Mouse (Mus musculus) embryo, embryonic 9.5 days (tissue): ENCODE results near the gene Cep63.

ENCODE experiments used
- DNase-seq: peaks from one replicate; pipeline ENCODE4 v3.0.0-alpha.2; 2017; ENCODE audit errors: extremely low spot score

Cep63 gene

DNA sequence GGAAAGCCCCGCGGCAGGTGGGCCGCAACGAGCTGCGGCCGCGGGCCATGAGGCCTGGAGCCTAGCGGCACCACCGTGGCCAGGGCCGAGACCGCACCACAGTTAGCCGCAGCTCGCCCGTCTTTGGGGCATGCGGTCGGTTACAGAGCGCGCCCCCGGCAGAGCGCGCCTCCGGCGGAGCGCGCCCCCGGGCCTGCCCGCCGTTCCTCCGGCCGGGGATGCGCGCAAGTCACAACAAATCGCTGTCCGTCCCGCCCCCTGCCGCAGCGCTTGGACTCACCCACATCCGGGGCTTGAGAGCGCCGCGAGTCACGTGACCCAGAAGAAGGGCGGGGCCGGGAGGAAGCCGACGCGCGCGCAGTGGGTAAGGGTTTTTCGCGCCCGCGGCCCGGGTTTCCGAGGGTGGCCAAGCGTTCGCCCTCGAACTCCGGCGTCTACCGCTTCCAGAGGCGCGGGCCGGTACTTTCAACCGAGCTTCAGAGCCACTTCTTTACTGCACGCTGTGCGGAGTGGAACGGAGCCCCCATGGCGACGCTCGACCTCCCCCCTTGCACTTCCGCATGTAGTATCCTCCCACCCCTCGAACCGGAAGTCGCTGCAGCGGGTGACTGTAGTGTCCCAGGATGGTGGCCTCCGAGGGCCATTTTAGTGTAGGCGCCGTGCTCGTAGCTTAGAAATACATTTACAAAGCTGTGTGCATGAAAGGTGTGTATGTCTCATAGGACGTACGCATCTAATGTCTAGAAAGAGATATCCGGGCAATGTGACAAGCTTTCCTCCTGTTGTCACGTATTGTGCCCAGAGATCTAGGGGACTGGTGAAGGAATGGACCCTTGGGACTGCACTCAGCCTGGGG lies at the start of gene Cep63, which contains the start of gene Anapc13:
Cep63 (minus strand) TSS at position 552 of the 856 bp plus-strand sequence.
Anapc13 (plus strand) TSS at position 314 of the 856 bp plus-strand sequence.
- DNase-seq = peak; percentile 98

DNA sequence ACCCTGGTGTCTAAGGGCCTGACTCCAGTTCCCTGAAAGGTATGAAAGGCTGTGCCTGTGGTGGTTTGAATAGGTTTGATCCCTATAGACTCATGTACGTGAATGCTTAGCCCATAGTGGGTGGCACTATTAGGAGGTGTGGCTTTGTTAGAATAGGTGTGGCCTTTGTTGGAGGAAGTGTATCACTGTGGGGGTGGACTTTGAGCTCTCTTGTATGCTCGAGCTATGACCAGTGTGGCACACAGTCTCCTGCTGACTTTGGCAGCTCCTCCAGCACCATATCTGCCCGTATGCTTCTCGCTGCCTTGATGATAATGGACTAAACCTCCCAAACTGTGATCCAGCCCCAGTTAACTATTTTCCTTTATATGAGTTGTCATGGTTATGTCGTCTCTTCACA lies 49.6 kb upstream of the Cep63 start:
- no peak for DNase-seq

DNA sequence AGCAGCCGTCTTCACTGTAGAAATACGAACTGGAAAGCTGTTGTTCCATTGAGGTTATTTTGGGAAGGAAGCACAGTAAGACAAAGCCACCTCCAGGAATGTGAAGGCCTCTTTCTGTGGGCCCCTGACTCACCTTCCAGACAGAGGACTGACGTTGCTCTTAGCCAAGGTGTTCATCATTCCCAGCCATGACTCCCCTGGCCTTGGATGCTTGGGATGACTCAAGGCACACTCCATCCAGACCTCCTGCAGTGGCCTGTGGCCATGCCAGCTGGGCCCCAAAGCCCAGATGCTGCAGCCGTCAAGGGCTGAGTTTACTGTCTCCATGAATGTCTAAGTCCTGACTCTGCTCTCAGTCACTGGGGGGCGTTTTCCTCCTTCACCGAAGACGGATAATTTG lies 47.0 kb upstream of the Cep63 start:
- no peak for DNase-seq

DNA sequence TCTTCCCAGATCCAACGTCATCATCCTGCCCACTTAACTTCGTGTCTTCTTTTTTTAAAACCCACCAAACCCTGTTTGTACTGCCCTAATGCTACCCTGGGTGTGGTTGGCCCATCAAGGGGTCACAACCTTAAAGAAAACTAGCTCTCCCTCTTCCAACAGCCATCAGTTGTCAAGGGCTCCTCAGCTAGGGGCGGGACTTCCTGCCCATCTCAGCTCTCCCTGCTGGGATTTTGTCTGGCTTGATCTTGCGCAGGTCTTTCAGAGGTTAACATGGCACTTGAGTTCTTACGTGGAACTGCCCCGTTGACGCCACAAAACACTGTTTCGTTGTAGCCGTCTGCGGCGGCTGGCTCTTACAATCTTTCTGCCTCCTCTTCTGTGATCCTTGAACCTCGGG lies 42.6 kb upstream of the Cep63 start:
- DNase-seq = no peak

DNA sequence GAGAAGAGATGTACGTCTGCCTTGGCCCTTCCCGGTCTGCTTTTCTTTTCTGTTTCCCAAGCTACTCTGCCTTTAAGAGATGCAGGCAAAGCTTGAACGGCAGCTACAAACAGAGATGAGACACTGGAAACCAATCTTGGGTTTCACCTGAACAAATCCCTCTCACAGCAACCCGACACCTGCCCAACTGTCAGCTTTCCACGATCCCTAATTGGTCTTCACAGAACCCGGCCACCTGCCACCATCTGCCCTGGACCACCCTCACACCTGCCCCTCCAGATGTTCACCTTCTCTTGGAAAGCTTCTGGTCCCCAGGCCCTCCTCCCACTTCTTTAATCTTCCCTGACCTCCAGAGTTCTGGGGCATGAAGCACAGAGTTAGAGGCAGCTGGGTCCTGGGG lies 41.8 kb upstream of the Cep63 start:
- DNase-seq = no peak

DNA sequence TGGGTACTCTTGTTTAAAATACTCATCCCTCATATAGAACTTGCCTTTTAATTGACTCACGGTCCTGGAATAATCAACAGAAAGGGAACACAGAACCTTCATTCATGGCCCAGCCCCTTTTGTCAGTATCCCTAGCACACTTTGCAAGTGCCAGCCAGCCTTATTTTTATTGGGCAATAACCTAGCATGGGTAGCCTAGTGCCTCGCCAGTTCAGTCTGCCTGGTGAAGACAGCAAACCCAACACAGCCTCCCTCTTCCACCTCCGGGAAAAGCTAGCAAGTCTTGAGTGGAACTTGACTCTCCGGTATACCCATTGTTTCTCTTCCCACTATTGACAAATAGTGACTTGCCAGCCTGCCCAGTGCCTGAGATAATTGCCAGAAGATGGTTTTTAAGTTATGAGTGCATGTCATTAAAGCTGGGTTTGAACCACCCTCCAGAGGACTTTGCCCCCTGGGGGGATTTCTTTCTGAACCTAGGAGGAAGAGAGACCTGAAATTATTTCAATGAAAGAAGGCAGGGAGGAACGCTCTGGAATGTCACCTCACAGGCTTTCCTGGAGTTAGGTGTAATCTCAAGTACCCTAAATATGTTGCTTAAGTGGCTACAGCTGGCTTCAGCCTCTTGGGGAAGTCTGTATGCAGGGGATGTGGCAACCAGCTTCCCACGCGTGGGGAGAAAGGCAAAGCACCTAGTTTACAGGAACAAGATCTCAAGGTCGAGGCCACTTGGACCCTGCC lies 30.2 kb upstream of the Cep63 start:
- DNase-seq = no peak

DNA sequence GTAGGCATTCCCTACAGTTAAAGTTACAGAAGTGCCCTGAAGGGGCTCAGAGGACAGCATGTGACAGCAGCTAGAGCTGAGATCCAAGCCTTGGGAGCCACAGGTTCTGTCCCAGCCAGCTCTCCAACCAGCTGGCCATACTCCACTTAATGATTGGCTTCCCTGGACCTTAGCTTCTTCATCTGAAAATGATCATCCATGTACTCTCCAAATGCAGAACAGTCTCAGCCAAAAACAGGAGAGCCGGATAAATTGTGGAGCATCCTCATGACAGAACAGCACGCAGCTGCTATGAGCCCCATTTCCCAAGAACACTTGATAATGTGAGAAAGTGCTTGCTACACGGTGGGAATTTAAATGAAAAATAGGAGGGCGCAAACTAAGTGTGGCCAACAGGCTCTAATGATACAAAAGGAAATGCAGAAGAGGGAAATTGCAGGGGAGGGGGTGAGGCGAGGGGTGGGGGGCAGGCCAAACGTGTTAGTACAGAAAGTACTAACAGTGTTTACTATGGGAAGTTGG lies 24.9 kb upstream of the Cep63 start:
- no peak for DNase-seq

DNA sequence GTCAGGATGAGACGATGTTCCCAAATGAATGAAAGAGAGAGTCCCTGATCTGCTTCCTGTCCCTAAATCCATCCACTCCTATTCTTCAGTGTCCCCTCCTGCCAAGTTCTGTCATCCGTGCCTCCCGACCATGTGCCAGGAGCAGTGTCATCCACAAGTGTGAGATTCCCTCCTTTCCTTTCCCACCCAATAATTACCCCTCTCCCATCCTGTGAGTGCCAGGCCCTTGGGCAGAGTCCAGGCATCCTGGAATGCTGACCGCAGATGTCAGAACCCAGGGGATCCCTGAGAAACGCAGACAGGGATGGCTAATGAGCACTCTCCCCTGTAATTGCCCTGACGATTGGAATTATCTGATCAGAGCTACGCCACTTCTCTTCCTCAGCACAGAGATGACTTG lies 24.3 kb upstream of the Cep63 start:
- DNase-seq = no peak

DNA sequence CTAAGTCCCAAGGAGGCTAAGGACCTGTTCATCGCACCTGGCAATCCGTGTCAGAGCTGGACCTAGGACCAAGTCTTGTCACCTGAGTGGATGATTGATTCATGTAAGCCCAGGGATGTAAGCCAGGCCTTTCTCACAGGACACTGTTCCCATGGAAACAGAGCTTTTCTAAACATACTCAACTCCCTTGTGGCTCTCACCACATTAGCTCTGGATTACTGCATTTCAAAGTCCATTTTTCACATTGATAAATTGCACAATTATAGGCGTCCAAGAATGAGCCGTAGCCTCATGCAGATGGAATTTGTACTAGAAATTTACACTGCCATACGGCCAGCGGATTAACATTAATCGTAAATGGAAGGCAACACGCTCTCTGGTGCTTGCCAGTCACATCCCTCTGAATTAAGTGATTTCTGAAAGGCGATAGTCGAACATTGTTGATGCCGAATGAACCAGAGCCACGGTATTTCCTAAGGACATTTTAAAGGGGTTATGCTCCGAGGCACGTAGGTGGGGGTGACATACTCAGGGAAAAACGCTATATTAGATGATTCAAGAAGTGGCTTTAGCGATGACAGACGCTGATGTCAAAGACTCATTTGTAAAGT lies 23.7 kb upstream of the Cep63 start:
- peak; percentile 49 for DNase-seq

DNA sequence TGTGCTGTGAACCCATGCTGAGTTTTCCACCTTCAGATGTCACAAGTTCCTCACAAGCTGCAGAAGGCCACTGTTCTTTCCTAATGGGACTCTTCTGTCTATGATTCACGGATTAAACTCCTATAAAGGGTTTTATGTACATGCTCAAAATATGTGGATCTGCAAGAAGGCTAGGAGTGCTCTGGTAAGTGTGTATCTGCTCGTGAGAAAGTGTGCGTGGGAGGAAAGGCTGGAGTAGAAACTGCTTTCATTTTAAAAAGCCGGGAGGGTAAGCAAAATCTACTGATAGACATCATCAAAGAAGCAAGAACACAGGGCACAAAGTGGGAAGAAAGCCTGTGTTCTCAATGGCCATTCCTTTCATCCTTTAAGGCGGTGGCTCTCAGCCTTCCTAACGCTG lies 20.7 kb upstream of the Cep63 start:
- DNase-seq = no peak

DNA sequence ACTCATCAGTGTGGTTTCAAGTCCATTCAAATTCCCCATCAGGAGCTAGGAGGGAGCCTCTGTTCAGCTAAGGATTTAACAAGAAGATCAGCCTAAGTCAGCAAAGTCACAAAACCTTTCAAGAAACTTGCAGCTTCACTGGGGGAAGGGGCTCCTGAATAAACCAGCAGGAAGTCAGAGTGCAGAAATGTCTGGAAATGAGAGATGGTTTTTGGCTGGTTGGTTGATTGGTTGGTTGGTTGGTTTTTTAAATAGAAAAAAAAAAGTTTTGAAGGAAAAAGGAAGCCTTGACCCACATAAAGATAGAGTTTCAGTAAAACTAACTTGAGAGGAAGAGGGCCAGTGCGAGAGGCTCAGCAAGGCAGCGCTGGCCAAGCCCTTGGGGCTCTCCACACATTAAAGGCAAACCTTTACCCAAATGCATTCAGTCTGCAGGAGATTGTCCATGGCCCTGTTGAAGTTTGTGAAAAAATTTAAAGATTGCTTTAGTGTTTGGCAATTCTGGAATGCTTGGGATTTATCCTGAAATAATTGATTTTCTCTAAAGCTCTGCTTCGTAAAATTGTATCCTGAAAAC lies 18.9 kb upstream of the Cep63 start:
- no peak for DNase-seq

DNA sequence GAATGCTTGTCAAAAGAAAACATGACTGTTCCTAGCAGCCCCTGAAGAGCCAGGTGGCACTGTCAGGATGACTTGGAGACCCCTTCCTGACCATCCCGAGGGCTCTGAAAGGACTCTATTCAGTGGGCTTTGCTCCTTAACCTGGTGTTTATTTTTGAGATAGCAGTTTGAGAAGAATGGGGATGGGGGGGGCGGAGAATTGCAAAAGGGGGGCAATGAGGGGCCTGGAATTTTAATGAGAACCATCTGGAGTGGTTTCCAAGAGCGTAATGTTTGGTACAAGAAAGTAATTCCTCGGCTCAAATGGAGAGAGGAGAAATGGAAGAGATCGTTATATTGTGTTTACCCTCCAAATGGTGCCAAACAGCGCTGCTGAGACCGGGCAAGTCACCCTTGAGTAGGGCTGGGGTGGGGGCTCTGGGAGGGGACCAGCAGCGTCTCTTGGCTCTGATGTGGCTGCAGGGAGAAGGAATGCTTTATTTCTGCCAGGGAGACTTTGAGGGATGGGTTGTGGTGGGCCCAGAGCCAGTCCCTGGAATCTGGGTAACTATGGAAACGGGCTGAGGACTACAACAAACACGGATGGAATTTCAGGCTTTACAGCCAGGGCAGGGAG lies 17.3 kb upstream of the Cep63 start:
- peak; percentile 87 for DNase-seq

DNA sequence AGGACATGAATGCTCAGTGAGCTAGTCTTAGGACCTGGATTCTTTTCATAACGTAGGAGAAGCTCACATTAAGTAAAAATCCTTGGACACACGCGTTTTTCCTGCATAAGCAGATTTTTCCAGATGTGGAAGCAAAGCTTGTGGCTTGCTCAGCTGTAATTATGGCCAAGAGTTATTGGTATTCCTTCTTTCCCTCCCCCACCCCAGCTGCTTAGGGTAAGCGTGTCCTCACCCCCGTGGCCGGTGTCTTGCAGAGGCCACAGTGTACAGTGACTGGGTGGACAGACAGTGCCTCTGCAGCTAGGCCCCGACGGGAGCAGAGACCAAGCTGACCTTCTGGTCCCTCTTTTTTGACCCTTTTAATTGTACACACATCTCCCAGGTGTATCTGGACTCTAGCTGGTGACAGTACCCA lies 16.7 kb upstream of the Cep63 start:
- DNase-seq = peak; percentile 70

DNA sequence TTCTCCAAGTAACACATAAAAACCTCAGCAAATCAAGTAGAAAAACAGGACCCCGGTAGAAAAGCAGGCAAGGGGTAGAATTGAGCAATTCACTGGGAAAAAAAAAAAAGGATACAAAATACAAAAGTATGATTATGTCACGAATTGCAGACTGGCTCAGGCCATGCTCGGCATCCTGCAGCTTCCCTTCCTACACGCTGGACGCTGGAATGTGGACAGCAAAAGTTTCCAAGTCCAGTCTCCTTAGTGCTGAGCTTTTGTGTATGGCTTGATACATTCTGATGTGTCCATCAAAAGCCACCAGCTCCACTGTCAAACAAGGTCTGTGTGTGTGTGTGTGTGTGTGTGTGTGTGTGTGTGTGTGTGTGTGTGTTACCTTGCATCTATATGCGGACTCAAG lies 15.2 kb upstream of the Cep63 start:
- no peak for DNase-seq

DNA sequence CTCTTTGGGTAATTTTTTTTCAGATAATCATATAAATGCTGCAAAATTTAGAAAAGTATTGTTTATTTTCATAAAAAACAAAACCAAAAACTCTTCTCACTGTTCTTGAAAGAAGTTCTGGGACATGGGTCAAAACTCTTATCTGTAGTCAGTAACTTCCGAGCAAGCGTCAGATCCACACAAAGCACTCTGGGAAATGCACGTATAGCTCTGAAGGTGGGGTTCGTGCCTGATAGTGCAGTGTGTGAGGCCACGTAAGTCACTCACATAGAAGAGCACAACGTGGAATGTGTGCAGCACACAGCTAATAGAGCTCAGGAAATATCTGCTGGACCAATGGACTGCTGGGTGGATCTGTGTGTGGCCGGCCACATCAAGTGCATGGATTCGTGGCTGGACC lies 13.2 kb upstream of the Cep63 start:
- no peak for DNase-seq

DNA sequence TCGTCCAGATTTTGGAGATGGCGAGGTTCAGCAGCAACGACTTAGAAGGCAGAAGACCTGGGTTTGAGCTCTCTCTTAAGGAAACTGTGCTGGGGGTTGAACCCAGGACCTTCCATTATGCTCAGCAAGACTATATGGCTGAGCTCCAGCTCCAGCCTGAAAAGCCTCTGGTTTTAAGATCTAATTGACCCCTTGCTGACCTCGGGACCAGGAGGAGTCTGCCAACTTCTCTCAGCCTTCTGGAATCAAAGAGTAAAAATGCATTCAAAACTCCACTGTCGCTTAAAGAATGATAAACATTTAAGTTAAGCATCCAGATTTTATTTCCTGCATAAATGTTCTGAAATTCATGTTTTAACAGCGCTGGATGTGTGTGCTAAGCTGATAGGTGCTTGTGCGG lies 12.6 kb upstream of the Cep63 start:
- no peak for DNase-seq

DNA sequence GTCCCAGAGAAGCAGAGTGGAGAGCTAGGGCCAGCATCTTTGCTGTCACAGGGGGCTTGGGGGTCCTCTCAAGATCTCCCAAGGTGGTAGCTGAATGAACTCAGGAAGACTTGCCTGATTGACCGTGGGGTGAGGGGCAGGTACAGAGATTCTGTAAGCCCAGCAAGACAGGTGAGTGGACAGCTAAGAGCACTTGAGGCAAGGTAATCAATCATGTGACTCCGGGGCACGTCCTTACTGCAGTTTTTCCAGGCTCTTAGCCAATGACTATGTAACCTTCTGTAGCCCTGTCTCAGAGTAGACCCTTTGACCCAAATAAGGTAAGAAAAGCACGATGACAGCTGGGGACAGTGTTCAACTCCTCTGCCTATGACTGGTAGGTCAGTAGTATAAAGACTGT lies 10.8 kb upstream of the Cep63 start:
- DNase-seq = no peak

DNA sequence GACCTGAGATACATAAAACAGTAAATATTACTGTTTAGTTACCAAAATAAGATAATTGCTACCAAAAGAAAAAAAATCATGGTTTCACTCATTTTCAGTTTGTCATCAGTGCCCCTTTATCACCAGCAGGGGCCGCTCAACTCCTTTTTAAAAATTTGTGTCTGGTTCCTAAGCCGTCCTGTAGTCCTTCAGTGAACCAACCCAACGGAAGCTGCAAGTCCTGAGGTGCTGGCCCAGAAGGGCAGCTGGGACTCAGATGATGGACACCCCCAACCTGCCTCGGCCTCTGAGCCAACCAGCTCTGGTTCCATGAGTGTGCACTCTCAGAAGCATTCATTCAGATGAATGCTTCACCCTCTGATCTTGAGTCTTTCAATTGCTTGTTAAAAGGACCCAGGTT lies 10.2 kb upstream of the Cep63 start:
- peak; percentile 68 for DNase-seq

DNA sequence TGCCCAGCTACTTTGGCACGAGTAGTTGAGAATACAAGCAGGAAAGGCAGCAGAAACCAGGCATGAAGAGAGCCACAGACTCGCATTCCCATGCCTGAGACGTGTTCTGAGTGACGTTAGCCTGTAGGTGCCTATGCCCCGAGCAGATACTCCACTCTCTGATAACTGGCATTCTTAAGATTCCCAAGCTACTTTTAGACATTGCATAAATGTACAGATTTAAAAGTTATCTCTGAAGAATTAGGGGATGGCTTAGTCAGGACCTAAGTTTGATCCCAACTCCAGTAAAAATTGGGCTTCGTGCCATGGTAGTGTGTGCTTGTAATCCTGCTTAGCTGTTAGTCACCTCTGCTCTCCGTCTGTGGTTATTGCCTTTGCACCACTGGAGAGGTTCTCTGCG lies 8.1 kb upstream of the Cep63 start:
- DNase-seq = no peak

DNA sequence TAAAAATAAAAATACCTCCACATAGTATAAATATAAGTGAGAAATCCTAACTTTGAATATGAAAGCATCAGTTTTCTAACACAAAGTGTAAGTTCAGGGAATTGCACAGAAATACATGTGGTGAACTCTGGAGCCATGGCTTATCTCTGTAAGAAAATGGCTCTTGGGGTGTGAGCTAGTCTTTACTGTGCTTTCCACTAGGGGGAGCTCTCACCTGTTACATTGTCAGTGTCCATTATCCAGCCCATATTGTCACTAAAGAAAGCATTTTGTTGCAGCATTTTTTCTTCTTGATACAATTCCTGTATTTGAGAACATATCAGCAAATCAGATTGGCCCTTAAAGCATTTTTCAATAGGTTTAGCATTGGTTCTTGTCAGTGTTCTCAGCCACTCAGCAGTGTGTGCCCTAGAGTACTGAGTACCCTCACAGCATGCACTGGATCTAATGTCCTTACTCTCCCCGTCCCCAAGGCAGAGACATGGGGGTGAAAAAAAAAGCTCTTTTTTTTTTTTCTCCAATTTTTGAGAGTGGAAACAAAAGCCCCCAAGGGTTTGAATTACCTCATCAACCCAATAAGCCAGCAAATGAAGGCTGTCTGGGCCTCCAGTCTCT lies 6.7 kb upstream of the Cep63 start:
- DNase-seq = peak; percentile 69

DNA sequence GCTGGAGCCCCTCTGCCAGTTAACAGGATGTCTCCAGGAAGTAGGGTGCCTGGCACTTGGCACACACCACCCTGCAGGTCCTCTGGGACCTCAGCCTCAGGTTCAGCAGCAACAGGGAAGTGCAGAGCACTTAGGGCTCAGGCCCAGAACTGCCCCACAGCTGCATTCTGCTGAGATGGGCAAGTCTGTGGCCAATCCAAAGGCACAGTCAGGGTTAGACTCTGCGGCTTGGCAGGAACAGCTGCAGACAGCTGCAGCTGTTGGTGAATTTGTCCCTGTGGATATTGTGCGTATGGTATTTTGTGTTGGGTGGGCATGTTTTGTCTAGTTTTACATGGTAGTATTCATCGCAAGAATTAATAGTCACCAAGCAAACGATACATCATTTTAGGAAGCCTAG lies 5.8 kb upstream of the Cep63 start:
- no peak for DNase-seq
